Mouse (Mus musculus): ENCODE data around the gene Sptbn2.

The Sptbn2 gene

DNA sequence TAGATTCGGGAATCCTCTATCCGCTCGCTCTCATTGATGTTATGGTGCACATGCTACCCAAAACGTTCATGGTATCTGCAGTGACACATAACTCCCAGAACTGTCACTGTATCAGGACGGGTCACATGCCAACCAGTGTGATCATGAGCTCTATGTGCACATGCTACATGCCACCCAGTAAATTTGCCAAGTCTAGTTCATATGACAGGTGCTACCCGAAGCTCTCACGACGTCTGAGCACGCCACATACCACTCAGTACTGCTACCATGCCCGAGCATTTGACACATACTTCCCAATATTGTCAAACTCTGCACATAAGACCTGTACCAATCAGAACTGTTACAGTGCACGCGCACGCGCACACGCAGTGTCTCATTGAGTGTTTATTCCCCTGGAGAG lies 9.1 kb downstream of the Sptbn2 start:
- in situ Hi-C loops (cut with MboI; ENCODE audit: unreplicated experiment in 2 of 2) = no loop called here

DNA sequence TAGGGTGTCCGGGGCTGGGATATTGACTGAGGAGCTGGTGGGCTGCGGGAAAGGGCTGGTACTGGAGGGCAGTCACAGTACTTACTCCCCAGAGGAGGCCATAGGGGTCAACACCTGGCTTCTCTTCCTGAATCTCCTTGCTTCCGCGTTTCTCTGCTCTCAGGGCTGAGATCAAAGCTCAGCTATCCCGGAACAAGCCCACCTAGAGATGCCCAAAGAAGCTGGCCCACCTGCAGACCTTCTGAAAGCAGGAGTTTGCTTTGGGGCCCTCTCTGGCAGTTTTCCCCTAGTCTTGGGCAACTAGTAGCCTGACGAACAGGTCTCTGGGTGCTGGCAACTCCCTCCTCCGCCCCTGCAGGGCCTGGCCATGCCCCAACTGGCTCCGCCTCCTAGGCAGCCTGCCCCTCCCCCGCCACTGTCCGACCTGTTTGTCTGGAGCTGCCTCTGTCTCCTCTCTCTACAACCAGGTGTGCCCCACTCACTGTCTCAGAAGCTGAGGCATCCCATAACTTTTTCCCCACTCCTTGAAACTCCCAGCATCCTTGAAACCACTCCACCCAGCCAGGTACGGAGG lies 9.8 kb downstream of the Sptbn2 start:
- in situ Hi-C loops (cut with MboI; ENCODE audit: unreplicated experiment in 2 of 2) = no loop called here

DNA sequence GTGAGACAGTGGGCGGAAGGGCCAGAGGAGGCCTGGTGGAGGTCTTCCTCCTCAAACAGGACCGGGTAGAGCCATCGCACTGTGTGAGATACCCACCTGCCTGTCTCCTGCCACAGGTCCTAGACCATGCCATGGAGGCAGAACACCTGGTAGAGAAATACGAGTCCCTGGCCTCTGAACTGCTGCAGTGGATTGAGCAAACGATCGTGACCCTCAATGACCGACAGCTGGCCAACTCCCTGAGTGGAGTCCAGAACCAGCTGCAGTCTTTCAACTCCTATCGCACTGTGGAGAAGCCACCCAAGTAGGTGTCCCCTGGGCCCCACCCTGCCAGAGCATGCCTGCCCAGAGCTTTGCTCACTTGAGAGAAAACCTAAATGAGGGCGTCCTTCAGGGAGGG lies 18.2 kb downstream of the Sptbn2 start:
- in situ Hi-C loops (cut with MboI; ENCODE audit: unreplicated experiment in 2 of 2) = no loop called here

DNA sequence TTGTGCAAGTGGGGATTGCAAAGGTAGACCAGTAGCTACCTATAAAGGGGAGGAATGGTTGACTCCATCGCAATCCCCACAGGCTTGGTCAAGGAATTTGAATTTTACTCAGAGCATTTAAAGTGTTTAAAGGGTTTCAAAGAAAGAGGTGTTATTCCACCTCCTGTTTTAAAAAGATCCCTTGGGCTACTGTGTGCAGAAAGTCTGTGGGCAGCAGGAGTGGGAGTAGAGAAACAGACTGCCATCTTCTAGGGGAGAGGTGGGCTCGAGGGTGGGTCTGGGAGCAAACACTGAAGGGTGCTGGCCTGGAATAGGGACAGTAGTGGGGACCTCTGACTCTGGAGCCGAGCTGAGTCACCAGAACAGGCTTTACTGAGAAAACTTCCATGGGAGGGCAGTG lies 22.1 kb downstream of the Sptbn2 start:
- in situ Hi-C loops (cut with MboI; ENCODE audit: unreplicated experiment in 2 of 2) = no loop called here

DNA sequence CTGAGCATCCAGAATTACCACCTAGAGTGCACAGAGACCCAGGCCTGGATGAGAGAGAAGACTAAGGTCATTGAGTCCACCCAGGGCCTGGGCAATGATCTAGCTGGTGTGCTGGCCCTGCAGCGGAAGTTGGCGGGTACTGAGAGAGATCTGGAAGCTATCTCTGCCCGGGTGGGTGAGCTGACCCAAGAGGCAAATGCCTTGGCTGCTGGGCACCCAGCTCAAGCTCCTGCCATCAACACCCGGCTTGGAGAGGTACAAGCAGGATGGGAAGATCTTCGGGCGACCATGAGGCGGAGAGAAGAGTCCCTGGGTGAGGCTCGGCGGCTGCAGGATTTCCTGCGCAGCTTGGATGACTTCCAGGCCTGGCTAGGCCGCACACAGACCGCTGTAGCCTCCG lies 26.9 kb downstream of the Sptbn2 start:
- in situ Hi-C loops (cut with MboI; ENCODE audit: unreplicated experiment in 2 of 2) = no loop called here

DNA sequence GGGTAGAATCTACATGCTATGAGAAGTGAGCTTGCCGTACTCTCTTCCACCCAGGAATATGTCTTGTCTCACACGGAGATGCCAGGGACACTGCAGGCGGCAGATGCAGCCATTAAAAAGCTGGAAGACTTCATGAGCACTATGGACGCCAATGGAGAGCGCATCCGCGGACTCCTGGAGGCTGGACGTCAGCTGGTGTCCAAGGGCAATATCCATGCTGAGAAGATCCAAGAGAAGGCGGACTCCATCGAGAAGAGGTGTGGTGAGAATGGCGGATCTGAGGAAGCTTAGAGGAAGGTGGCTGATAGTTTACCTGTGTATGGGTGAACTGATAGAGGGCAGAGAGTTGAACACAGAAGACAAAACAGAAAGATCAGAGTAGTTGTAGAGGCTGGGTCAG lies 28.1 kb downstream of the Sptbn2 start:
- in situ Hi-C loops (cut with MboI; ENCODE audit: unreplicated experiment in 2 of 2) = no loop called here

DNA sequence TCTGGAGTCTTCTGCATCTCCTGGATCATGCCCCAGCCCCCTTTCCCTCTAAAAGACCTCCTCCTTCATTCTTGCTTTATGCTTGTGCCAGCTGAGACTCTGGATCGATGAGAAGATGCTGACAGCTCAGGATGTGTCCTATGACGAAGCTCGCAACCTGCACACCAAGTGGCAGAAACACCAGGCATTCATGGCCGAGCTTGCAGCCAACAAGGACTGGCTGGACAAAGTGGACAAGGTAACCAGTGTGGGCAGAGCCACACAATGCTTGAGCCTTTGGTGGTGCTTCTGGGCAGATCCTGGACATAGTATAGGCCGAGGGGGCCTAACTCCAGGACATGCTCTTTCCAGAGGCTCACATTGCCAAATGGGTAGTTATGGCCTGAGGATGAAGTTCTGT lies 28.8 kb downstream of the Sptbn2 start:
- in situ Hi-C loops (cut with MboI; ENCODE audit: unreplicated experiment in 2 of 2) = loop anchor here (5.0 kb wide), 2 partner anchors 107 to 242 kb away; partner anchors contain the start of gene 2010003K11Rik (in 2 of the 2)

DNA sequence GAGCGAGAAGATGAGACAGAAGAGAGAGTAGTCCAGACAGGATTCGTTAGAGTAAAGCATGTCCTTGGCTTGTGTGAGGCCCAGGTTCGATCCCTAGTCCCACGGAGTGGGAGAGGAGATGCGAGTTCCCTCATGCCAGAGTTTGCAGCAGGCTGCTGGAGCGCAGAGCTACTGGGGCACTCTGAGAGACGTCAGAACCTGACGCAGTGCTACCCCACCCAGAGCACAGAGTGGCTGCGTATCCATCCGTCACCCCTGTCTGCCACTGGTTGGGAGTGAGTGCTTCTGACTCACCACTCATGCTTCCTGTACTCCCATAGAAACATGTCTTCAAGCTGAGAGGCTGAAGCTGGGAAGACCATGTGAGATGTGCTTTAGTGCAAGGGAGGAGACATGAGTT lies 30.5 kb downstream of the Sptbn2 start:
- in situ Hi-C loops (cut with MboI; ENCODE audit: unreplicated experiment in 2 of 2) = loop anchor here (5.0 kb wide), 2 partner anchors 109 to 244 kb away; partner anchors contain the start of gene 2010003K11Rik (in 2 of the 2)

DNA sequence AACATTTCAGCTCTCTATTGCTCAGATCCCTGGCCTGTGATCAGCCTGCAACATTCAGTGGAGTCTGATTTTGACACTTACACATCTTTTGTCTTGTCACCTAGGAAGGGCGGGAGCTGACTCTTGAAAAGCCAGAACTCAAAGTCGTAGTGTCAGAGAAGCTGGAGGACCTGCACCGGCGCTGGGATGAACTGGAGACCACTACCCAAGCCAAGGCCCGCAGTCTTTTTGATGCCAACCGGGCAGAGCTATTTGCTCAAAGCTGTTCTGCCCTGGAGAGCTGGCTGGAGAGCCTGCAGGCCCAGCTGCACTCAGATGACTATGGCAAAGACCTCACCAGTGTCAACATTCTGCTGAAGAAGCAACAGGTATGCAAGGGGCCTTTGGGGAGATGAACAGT lies 31.3 kb downstream of the Sptbn2 start:
- in situ Hi-C loops (cut with MboI; ENCODE audit: unreplicated experiment in 2 of 2) = loop anchor here (5.0 kb wide), 2 partner anchors 110 to 245 kb away; partner anchors contain the start of gene 2010003K11Rik (in 2 of the 2)

GRCm38 (mm10) chr19:4743524-4743923 lies 32.6 kb downstream of the Sptbn2 start:
- in situ Hi-C loops (cut with MboI; ENCODE audit: unreplicated experiment in 2 of 2) = loop anchor here (5.0 kb wide), 2 partner anchors 111 to 246 kb away; partner anchors contain the start of gene 2010003K11Rik (in 2 of the 2)

DNA sequence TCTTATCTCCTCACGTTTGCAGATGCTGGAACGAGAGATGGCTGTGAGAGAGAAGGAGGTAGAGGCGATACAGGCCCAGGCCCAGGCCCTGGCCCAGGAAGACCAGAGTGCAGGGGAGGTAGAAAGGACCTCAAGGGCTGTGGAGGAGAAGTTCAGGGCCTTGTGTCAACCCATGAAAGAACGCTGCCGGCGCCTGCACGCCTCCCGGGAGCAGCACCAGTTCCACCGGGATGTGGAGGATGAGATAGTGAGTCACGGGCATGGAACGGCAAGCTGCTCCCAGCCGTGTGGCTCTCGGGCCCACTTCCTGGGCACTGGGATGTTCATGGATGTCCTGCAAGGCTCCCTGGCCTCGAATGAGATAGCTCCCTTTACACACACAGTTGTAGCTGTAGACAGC lies 33.1 kb downstream of the Sptbn2 start:
- in situ Hi-C loops (cut with MboI; ENCODE audit: unreplicated experiment in 2 of 2) = loop anchor here (5.0 kb wide), 2 partner anchors 112 to 247 kb away; partner anchors contain the start of gene 2010003K11Rik (in 2 of the 2)

GRCm38 (mm10) chr19:4745057-4745456 lies 34.1 kb downstream of the Sptbn2 start:
- in situ Hi-C loops (cut with MboI; ENCODE audit: unreplicated experiment in 2 of 2) = no loop called here

- in situ Hi-C loops (cut with MboI; ENCODE audit: unreplicated experiment in 2 of 2) = no loop called here
Measured at GRCm38 (mm10) chr19:4745681-4746080, 34.7 kb downstream of the Sptbn2 start.

DNA sequence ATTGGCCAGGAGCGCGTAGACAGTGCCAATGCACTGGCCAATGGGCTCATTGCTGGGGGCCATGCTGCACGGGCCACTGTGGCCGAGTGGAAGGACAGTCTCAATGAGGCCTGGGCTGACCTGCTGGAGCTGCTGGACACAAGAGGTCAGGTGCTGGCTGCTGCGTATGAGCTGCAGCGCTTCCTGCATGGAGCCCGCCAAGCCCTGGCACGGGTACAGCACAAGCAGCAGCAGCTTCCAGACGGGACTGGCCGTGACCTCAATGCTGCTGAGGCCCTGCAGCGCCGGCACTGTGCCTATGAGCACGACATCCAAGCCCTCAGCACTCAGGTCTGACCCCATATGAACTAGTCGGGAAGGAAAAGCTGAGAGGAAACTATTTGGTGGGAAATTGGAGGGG lies 35.6 kb downstream of the Sptbn2 start:
- in situ Hi-C loops (cut with MboI; ENCODE audit: unreplicated experiment in 2 of 2) = no loop called here

GRCm38 (mm10) chr19:4747631-4748312 lies 36.8 kb downstream of the Sptbn2 start:
- in situ Hi-C loops (cut with MboI; ENCODE audit: unreplicated experiment in 2 of 2) = no loop called here

GRCm38 (mm10) chr19:4748493-4748892 lies 37.5 kb downstream of the Sptbn2 start:
- in situ Hi-C loops (cut with MboI; ENCODE audit: unreplicated experiment in 2 of 2) = no loop called here

DNA sequence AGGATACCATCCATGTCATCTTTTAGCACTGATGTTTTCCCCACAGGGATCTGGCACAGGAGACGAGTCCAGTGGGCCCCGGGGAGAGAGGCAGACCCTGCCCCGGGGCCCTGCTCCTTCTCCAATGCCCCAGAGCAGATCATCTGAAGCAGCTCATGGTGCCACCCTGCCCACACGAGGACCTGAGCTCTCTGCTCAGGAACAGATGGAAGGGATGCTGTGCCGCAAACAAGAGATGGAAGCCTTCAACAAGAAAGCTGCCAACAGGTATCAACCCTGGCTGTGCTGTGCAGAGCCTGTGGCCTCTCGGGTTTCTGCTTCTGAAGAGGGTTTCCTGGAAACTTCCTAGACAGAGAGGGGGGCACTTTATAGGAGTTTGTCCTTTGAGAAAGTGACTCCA lies 39.0 kb downstream of the Sptbn2 start:
- in situ Hi-C loops (cut with MboI; ENCODE audit: unreplicated experiment in 2 of 2) = loop anchor here in 1 of 2 experiments (10.0 kb wide), 1 partner anchor 215 kb away; the partner anchor contains the start of gene Mrpl11

DNA sequence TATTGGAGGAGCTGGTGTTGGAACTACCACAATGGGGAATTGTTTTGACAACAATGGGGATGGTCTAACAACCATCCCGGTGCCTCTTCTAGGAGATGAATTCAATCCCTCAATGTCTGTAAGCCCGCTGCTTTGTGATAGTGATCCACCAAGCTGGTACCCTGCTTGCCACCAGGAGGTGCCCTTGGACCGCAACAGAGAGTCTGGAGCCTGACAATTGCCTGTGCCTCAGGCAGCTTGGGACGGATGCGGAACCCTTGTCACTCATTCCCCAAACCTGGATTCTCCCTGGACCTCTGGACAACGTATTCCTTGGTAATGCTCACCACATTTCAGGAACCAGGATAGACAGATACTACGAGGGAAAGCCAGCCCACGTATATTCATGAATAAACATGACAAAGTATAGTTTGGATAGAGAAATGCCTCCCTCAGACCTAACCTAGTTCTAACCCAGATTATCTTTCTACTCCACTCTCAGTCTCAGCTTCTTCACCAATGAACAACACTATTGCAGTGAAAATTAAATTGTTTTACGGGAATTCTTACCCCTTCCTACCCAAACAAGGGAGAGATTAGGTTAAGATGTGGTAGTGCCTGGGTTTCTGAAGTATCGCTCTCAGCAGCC lies 44.7 kb downstream of the Sptbn2 start:
- in situ Hi-C loops (cut with MboI; ENCODE audit: unreplicated experiment in 2 of 2) = loop anchor here (5.0 to 10.0 kb wide), 3 partner anchors 152 to 247 kb away; partner anchors contain the start of genes Bbs1 (in 1 of the 2) and Mrpl11 (in 1 of the 2)

DNA sequence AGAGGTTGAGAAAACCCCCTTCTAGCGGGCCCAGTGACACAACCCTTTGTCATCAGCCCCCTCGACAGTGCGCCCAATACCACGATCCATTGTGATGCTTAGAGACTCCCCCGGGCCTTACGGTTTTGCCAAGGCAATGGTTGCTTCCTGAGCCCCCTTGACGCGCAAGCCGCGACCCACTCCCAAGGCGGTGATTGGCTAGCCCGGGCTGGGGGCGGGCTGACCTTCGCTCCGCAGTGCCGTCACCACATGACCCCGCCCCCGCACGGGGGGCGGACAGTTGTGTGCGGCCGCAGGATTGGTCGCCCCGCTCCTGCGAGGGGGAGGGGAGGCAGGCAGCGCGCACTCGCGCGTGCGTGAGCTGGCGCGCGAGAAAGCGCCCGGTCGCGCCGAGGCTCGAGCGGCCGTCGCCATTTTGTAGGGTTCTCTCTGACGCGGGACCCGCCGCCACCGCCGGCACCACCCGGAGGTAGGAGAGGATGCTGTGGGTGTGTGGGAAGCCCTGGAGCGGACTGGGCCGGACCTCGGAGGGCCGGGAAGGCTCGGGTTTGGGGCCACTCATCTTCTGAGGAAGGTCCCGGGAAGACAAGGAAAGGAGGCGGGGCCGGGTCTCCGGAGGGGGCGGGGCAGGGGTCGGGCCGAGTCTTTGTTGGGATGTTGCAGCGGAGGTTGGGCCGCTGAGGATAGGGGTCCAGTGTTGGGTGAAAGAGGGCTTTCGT lies 45.4 kb downstream of the Sptbn2 start, which contains the start of gene Rbm4b:
Rbm4b (plus strand) TSS at position 305 of the 719 bp plus-strand sequence.
- in situ Hi-C loops (cut with MboI; ENCODE audit: unreplicated experiment in 2 of 2) = loop anchor here (5.0 to 10.0 kb wide), 3 partner anchors 151 to 246 kb away; partner anchors contain the start of genes Bbs1 (in 1 of the 2) and Mrpl11 (in 1 of the 2)

DNA sequence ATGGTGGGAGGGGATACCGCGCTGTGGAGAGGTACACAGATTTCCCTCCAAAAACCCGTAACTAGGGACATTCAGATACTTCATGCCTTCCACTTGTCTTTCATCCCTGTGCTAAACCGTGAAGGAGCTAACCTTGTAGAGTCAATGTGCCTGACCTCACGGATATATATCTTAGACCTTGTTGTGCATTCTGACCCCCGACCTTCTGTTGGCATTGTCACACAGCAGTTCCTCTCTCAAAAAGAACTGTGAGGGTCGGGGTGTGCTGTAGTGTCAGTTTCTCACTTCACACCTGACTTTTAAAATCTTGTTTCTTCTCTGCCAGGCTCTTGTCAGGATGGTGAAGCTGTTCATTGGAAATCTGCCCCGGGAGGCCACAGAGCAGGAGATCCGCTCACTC lies 46.0 kb downstream of the Sptbn2 start:
- in situ Hi-C loops (cut with MboI; ENCODE audit: unreplicated experiment in 2 of 2) = loop anchor here (5.0 to 10.0 kb wide), 3 partner anchors 150 to 245 kb away; partner anchors contain the start of genes Bbs1 (in 1 of the 2) and Mrpl11 (in 1 of the 2)
